Mouse (Mus musculus) mouse embryonic stem cell (cell line): ENCODE measurements around the gene Dgkg.

ENCODE experiments used
- in situ Hi-C, 2 experiments: fragments of 300-500 bp; cut with MboI; formaldehyde crosslinking; loops; 1 replicate in 1 of 2; 3 replicates in 1 of 2; pipeline ENCODE4 v1.14.3; 2019 to 2020; ENCODE audit warnings: low sequenced_read_pairs in 2 of 2, low pct_unique_long_range_greater_than_20kb in 1 of 2, mixed read lengths in 1 of 2; ENCODE audit not compliant: unreplicated experiment in 1 of 2

Dgkg gene

GRCm38 (mm10) chr16:22431773-22432172 is 225.2 kb downstream of the Dgkg start:
- in situ Hi-C loops, result no loop called here

DNA sequence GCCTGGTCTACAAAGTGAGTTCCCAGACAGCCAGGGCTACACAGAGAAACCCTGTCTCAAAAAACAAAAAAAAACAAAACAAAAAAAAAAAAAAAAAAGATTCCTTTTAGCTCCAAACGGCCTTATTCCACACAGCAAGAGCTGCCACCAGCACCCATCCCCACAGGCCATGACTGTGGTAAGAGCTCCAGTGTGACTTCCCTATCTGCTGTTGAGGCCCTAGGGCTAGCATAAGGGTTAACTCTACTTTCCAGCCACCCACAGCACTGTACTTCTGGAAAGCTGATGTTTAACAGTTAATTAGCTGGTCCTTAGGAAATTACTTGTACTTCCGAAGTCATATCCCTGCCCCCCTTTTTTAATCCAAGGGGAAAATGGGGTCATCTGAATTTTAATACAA is 225.7 kb downstream of the Dgkg start:
- in situ Hi-C loops, result no loop called here

GRCm38 (mm10) chr16:22430211-22430951 is 226.6 kb downstream of the Dgkg start:
- in situ Hi-C loops, result no loop called here

- in situ Hi-C loops, result no loop called here
These were observed 227.6 kb downstream of the Dgkg start for GRCm38 (mm10) chr16:22429377-22429776.

GRCm38 (mm10) chr16:22428853-22429341 is 228.1 kb downstream of the Dgkg start:
- in situ Hi-C loops, result no loop called here

DNA sequence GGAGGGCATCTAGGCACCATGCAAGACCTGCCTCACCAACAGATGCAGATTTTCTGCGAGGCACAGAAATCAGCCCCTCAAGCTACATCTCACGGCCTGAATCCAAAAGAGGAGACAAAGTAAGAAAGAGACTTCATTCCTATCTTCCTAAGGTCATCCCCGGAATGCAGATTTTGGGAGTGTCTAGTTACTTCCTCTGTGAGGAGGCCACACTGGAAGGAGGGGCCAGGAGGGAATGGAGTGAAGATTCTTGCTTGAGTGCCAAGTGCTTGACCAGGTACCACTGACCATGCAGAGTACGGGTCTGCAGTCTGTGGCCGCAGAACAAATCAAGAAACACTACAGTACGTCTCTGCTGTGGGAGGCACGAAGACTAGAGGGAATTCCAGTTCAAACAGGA is 230.2 kb downstream of the Dgkg start:
- in situ Hi-C loops, result no loop called here

DNA sequence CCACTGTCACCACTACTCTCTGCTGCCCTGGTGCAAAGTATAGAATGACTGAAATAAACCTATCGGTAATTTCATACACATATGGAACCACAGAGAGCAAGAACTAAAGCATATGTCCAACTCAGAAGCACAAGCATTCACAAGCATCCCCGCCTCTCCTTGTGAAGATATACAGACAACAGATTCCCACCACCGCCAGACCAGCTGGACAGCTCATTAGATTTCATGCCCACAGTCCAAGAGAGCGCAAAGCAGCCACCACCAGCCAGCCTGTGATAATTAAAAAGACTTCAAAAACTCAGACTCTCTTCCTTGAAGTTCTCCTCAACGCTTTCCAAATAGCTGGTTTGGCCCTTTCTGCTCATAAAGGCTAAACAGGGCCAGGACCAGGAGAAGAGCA is 234.8 kb downstream of the Dgkg start:
- in situ Hi-C loops, result loop anchor here in 1 of 2 experiments (25.0 kb wide), 2 partner anchors 435 to 690 kb away; partner anchors contain the start of genes Eif4a2 and Liph
